8 mouse cellular contexts compared by ENCODE assay signal in genomic region chr1:155052131-155052760, GRCm38 (mm10). TPM values are rescaled to one million over a fixed set of nuclear protein-coding genes. Genes with fewer than 3 reads are reported as not detected.
DNase-seq lines count a peak whose midpoint lies in the region; ATAC-seq and TF ChIP-seq lines count a peak whose summit lies in the region.

No protein-coding gene starts in this region.

- peak overlapping the region; percentile 75 for H3K27ac ChIP-seq in heart, embryonic 12.5 days (ENCODE audit: poor library complexity, severe bottlenecking)
- peak overlapping the region; percentile 92 for H3K27ac ChIP-seq in CH12.LX (ENCODE audit: insufficient read depth, low read depth)
- H3K27ac ChIP-seq in forebrain, postnatal 0 days (ENCODE audit: low read depth, low read length) = peak overlapping the region; percentile 62
- peak overlapping the region; percentile 60; the same call in 1 of the 2 replicates for H3K27ac ChIP-seq in midbrain, embryonic 11.5 days (ENCODE audit: low read depth, low read length)
- H3K27ac ChIP-seq in liver, embryonic 11.5 days (ENCODE audit: low read depth, low read length) = no peak overlapping the region

- H3K4me3 ChIP-seq in heart, embryonic 12.5 days = no peak overlapping the region
- H3K4me3 ChIP-seq in CH12.LX (replicated peaks in 1 of 3; ENCODE audit: low read depth in 2 of 3, low read length in 2 of 3, poor library complexity in 1 of 3) = no peak overlapping the region
- no peak overlapping the region for H3K4me3 ChIP-seq in forebrain, postnatal 0 days (ENCODE audit: low read depth, low read length)
- H3K4me3 ChIP-seq in midbrain, embryonic 11.5 days (ENCODE audit: low read depth, low read length) = no peak overlapping the region
- H3K4me3 ChIP-seq in liver, embryonic 11.5 days (ENCODE audit: low read depth, low read length) = no peak overlapping the region

- dilution Hi-C loops in CH12.LX (cut with MboI; ENCODE audit: extremely low pct_ligation_motif_present, extremely low pct_unique_long_range_greater_than_20kb, low sequenced_read_pairs) = no loop called here

- intact Hi-C loops in left cerebral cortex, postnatal 4 days (cut with DNase I) = no loop called here

- ATAC-seq in heart, embryonic 12.5 days (ENCODE audit: insufficient number of reproducible peaks, low FRiP score) = no peak
- peak; percentile 74; the same call in 1 of the 2 replicates for ATAC-seq in forebrain, postnatal 0 days
- 0 out of 2 replicates have a peak, but pooled peaks have one; percentile 3 for ATAC-seq in midbrain, embryonic 11.5 days (ENCODE audit: low FRiP score)
- no peak for ATAC-seq in liver, embryonic 11.5 days (replicated peaks; ENCODE audit: low FRiP score)

- no peak for TF ChIP-seq POLR2A in CH12.LX (IDR thresholded peaks at IDR 0.05; ENCODE audit: low read depth, low read length)

- H3K4me1 ChIP-seq in heart, embryonic 12.5 days (replicated peaks) = peaks cover 65% of the 10 kb centered on the region
- H3K4me1 ChIP-seq in CH12.LX (ENCODE audit: control insufficient read depth in 1 of 2, insufficient read depth in 2 of 2) = peaks cover 42 to 75% of the 10 kb centered on the region in 2 experiments
- peaks cover 15% of the 10 kb centered on the region; the same call in 1 of the 2 replicates for H3K4me1 ChIP-seq in forebrain, postnatal 0 days (ENCODE audit: insufficient read depth)
- peaks cover 25% of the 10 kb centered on the region for H3K4me1 ChIP-seq in midbrain, embryonic 11.5 days (ENCODE audit: control insufficient read depth, insufficient read depth, low read length)
- H3K4me1 ChIP-seq in liver, embryonic 11.5 days (replicated peaks; ENCODE audit: control insufficient read depth, insufficient read depth, low read length) = peaks cover 19% of the 10 kb centered on the region

- no peak for TF ChIP-seq EP300 in CH12.LX (IDR thresholded peaks at IDR 0.05; ENCODE audit: low read length)

- no peak for TF ChIP-seq CTCF in CH12.LX (conservative IDR thresholded peaks at IDR 0.05 in 1 of 2, IDR thresholded peaks at IDR 0.05 in 1 of 2; ENCODE audit: low read depth in 2 of 2, low read length in 2 of 2)
- TF ChIP-seq CTCF in forebrain, postnatal 0 days (IDR thresholded peaks at IDR 0.05; ENCODE audit: low read depth) = no peak

- WGBS in heart, embryonic 12.5 days = 34% methylated on average over 4 of the region's 4 CpGs
- WGBS in forebrain, postnatal 0 days = 6% methylated on average over 4 of the region's 4 CpGs
- 11% methylated on average over 4 of the region's 4 CpGs for WGBS in midbrain, embryonic 11.5 days
- WGBS in liver, embryonic 11.5 days = 39% methylated on average over 4 of the region's 4 CpGs

- in situ Hi-C loops in CH12.LX (cut with MboI; ENCODE audit: low pct_ligation_motif_present, low pct_unique_long_range_greater_than_20kb, low sequenced_read_pairs) = loop anchor here (5.0 kb wide), 2 partner anchors 35 to 85 kb away; no protein-coding TSS in a partner anchor

- no peak for TF ChIP-seq RAD21 in CH12.LX (IDR thresholded peaks at IDR 0.05; ENCODE audit: low read depth, low read length)

- no peaks in the 10 kb centered on the region for H3K27me3 ChIP-seq in heart, embryonic 12.5 days (replicated peaks)
- H3K27me3 ChIP-seq in CH12.LX (replicated peaks) = no peaks in the 10 kb centered on the region
- H3K27me3 ChIP-seq in forebrain, postnatal 0 days (ENCODE audit: insufficient read depth, low read length) = no peaks in the 10 kb centered on the region
- no peaks in the 10 kb centered on the region for H3K27me3 ChIP-seq in midbrain, embryonic 11.5 days (ENCODE audit: control insufficient read depth, insufficient read depth, low read length)
- no peaks in the 10 kb centered on the region; the same call in 1 of the 2 replicates for H3K27me3 ChIP-seq in liver, embryonic 11.5 days (replicated peaks; ENCODE audit: control insufficient read depth, insufficient read depth, low read length)

- no peaks in the 10 kb centered on the region; the same call in 1 of the 2 replicates for H3K79me2 ChIP-seq in CH12.LX (replicated peaks; ENCODE audit: control insufficient read depth, extremely low read depth, insufficient read depth, poor library complexity, severe bottlenecking)

- 0 out of 2 replicates have a peak overlapping the region, but pooled peaks have one; percentile 1 for H3K4me2 ChIP-seq in heart, embryonic 12.5 days
- peak overlapping the region; percentile 64 for H3K4me2 ChIP-seq in CH12.LX (ENCODE audit: insufficient read depth, low read depth, poor library complexity, severe bottlenecking)
- no peak overlapping the region for H3K4me2 ChIP-seq in forebrain, postnatal 0 days (ENCODE audit: low read depth)
- H3K4me2 ChIP-seq in midbrain, embryonic 11.5 days = no peak overlapping the region
- H3K4me2 ChIP-seq in liver, embryonic 11.5 days = no peak overlapping the region

- H3K9ac ChIP-seq in heart, embryonic 12.5 days = peak overlapping the region; percentile 33; the same call in 1 of the 2 replicates
- H3K9ac ChIP-seq in CH12.LX (ENCODE audit: insufficient read depth, low read depth) = peak overlapping the region; percentile 13; the same call in 1 of the 2 replicates
- H3K9ac ChIP-seq in forebrain, postnatal 0 days = 0 out of 2 replicates have a peak overlapping the region, but pooled peaks have one; percentile 3
- peak overlapping the region; percentile 44; the same call in 1 of the 2 replicates for H3K9ac ChIP-seq in midbrain, embryonic 11.5 days (ENCODE audit: low read length)
- H3K9ac ChIP-seq in liver, embryonic 11.5 days (ENCODE audit: low read depth, low read length) = no peak overlapping the region

- H3K9me3 ChIP-seq in heart, embryonic 12.5 days (replicated peaks) = no peaks in the 10 kb centered on the region
- no peaks in the 10 kb centered on the region for H3K9me3 ChIP-seq in CH12.LX (replicated peaks; ENCODE audit: low read length)
- no peaks in the 10 kb centered on the region for H3K9me3 ChIP-seq in forebrain, postnatal 0 days (ENCODE audit: low read length)
- H3K9me3 ChIP-seq in midbrain, embryonic 11.5 days (ENCODE audit: control insufficient read depth, low read length) = no peaks in the 10 kb centered on the region
- no peaks in the 10 kb centered on the region for H3K9me3 ChIP-seq in liver, embryonic 11.5 days (ENCODE audit: control insufficient read depth, low read length)

- H3K36me3 ChIP-seq in heart, embryonic 12.5 days = no peaks in the 10 kb centered on the region
- no peaks in the 10 kb centered on the region for H3K36me3 ChIP-seq in CH12.LX (replicated peaks in 1 of 2; ENCODE audit: control insufficient read depth in 1 of 2, insufficient read depth in 1 of 2, low read length in 1 of 2)
- H3K36me3 ChIP-seq in forebrain, postnatal 0 days (ENCODE audit: insufficient read depth) = no peaks in the 10 kb centered on the region
- H3K36me3 ChIP-seq in midbrain, embryonic 11.5 days (ENCODE audit: control insufficient read depth, insufficient read depth, low read length) = no peaks in the 10 kb centered on the region
- H3K36me3 ChIP-seq in liver, embryonic 11.5 days (ENCODE audit: control insufficient read depth, insufficient read depth, low read length) = no peaks in the 10 kb centered on the region

- DNase-seq in heart, adult 8-10 months (ENCODE audit: low spot score) = no peak
- no peak for DNase-seq in CH12.LX (ENCODE audit: extremely low read depth)
- DNase-seq in forebrain, postnatal 0 days = peak; percentile 30
- DNase-seq in midbrain, embryonic 11.5 days (ENCODE audit: low spot score, missing footprints) = peak; percentile 92
- DNase-seq in layer of hippocampus, postnatal 10 days (ENCODE audit: low spot score in 2 of 2) = no peak
- DNase-seq in left cerebral cortex, postnatal 4 days = no peak
- no peak for DNase-seq in liver, embryonic 11.5 days (ENCODE audit: low spot score)

TF ChIP-seq in CH12.LX, 34 proteins besides CTCF, POLR2A, EP300 and RAD21:
- TF ChIP-seq POLR2AphosphoS2 (IDR thresholded peaks at IDR 0.05; ENCODE audit: low read depth, low read length) (no peak), ELF1 (IDR thresholded peaks at IDR 0.05; ENCODE audit: low read depth, low read length) (peak; percentile 52), MYC (IDR thresholded peaks at IDR 0.05; ENCODE audit: low read depth, low read length) (no peak), BHLHE40 (IDR thresholded peaks at IDR 0.05; ENCODE audit: low read depth, low read length) (no peak), TBP (conservative IDR thresholded peaks at IDR 0.05; ENCODE audit: low read depth, low read length) (no peak), RCOR1 (conservative IDR thresholded peaks at IDR 0.05; ENCODE audit: low read depth, low read length) (no peak), NRF1 (IDR thresholded peaks at IDR 0.05; ENCODE audit: low read depth, low read length) (no peak), UBTF (IDR thresholded peaks at IDR 0.05; ENCODE audit: low read depth, low read length) (no peak), MAX (IDR thresholded peaks at IDR 0.05; ENCODE audit: low read length) (no peak), MEF2A (IDR thresholded peaks at IDR 0.05; ENCODE audit: borderline replicate concordance, low read depth, low read length) (no peak), IRF4 (IDR thresholded peaks at IDR 0.05; ENCODE audit: low read depth, low read length) (0 out of 2 replicates have a peak, but pooled peaks have one; percentile 19), PAX5 (IDR thresholded peaks at IDR 0.05; ENCODE audit: low read length) (no peak), USF2 (conservative IDR thresholded peaks at IDR 0.05; ENCODE audit: low read depth, low read length) (no peak), KAT2A (IDR thresholded peaks at IDR 0.05; ENCODE audit: insufficient replicate concordance, low read length) (no peak), SIN3A (IDR thresholded peaks at IDR 0.05; ENCODE audit: low read length) (no peak), ZNF384 (IDR thresholded peaks at IDR 0.05; ENCODE audit: low read depth, low read length) (no peak)

RNA-seq across cellular contexts. Expression of gene Ier5, which starts 47.2 kb away (rescaled TPM):
- 8.9 and 10.9 TPM in 2 replicates for polyA plus RNA-seq in heart, embryonic 12.5 days (2016; fragmentation: Nextera tagmentation; extraction: Ambion mirVana)
- 10 to 100 TPM; 10.3 to 22.4 (median 13.3) TPM for total RNA-seq in heart, adult 8-10 months (2022)
- total RNA-seq in CH12.LX (2012; rRNA removed) (53.0 and 59.3 TPM in 2 replicates), CH12.LX (2014; rRNA removed) (47.7 and 54.2 TPM in 2 replicates)
- 58.8 and 59.7 TPM in 2 replicates for polyA plus RNA-seq in CH12.LX (2012; ENCODE audit: insufficient read length, low read depth)
- total RNA-seq in forebrain, postnatal 0 days (2014; rRNA removed) = 46.0 and 47.6 TPM in 2 replicates
- 9.4 and 11.6 TPM in 2 replicates for polyA plus RNA-seq in forebrain, postnatal 0 days (2015; fragmentation: Nextera tagmentation; extraction: Ambion mirVana)
- 12.4 and 13.5 TPM in 2 replicates for polyA plus RNA-seq in midbrain, embryonic 11.5 days (2014; fragmentation: Nextera tagmentation; extraction: Ambion mirVana)
- total RNA-seq in layer of hippocampus, postnatal 10 days (2021) = 10 to 100 TPM; 16.5 to 21.5 TPM
- total RNA-seq in left cerebral cortex, postnatal 4 days (2021) = 10 to 100 TPM; 12.0 TPM
- polyA plus RNA-seq in liver, embryonic 11.5 days (2014; fragmentation: Nextera tagmentation; extraction: Ambion mirVana) = 6.7 and 7.3 TPM in 2 replicates

Comparison
In these comparisons a context has a peak if more than half of its experiments do, and no peak if none do; other contexts are left out.
1. ATAC-seq: peak in forebrain, postnatal 0 days (single experiment) and midbrain, embryonic 11.5 days (single experiment); none in heart, embryonic 12.5 days (single experiment) and liver, embryonic 11.5 days (single experiment).
2. H3K4me2 ChIP-seq: peak in heart, embryonic 12.5 days (single experiment) and CH12.LX (single experiment); none in forebrain, postnatal 0 days (single experiment), midbrain, embryonic 11.5 days (single experiment) and liver, embryonic 11.5 days (single experiment).
3. DNase-seq: peak in forebrain, postnatal 0 days (single experiment) and midbrain, embryonic 11.5 days (single experiment); none in heart, adult 8-10 months (single experiment), CH12.LX (single experiment), layer of hippocampus, postnatal 10 days (0 of 2), left cerebral cortex, postnatal 4 days (single experiment) and liver, embryonic 11.5 days (single experiment).